Mouse (Mus musculus) heart, postnatal 0 days (tissue): ENCODE measurements around the gene Tnr. TPM values are rescaled to one million over a fixed set of nuclear protein-coding genes. Genes with fewer than 3 reads are reported as not detected.
A peak's percentile ranks its signal among the peaks of the same experiment; 100 is the strongest.

Experiments
- ATAC-seq: fragments of 200-750 bp; cut with Nextera tagmentation; 2 replicates; pipeline ENCODE4 v1.8.0; 2017; ENCODE audit warnings: low read depth, moderate number of reproducible peaks, moderate library complexity; ENCODE audit not compliant: insufficient read depth
- DNase-seq: peaks from one replicate; pipeline ENCODE4 v3.0.0-alpha.2; 2016; ENCODE audit warnings: low spot score
- H3K27ac ChIP-seq: fragments of 300-500 bp; sonication (generic); 2 replicates; pipeline ENCODE4 v1.5.1; 2014; ENCODE audit warnings: low read depth, mild to moderate bottlenecking
- H3K27me3 ChIP-seq: fragments of 300-500 bp; sonication (generic); 2 replicates; pipeline ENCODE4 v1.6.1; 2014; ENCODE audit warnings: low read length, mixed read lengths; ENCODE audit not compliant: control insufficient read depth, insufficient read depth
- H3K36me3 ChIP-seq: fragments of 300-500 bp; sonication (generic); replicated peaks from 2 replicates; pipeline ENCODE4 v1.6.1; 2014; ENCODE audit warnings: low read length, mixed read lengths; ENCODE audit not compliant: control insufficient read depth, insufficient read depth
- H3K4me1 ChIP-seq: fragments of 300-500 bp; sonication (generic); 2 replicates; pipeline ENCODE4 v1.6.1; 2014; ENCODE audit warnings: antibody characterized with exemption; ENCODE audit not compliant: control insufficient read depth, insufficient read depth
- H3K4me2 ChIP-seq: fragments of 300-500 bp; sonication (generic); 2 replicates; pipeline ENCODE4 v1.6.1; 2014; ENCODE audit warnings: low read depth, mild to moderate bottlenecking, low read length, moderate library complexity
- H3K4me3 ChIP-seq: fragments of 300-500 bp; sonication (generic); 2 replicates; pipeline ENCODE4 v1.5.1; 2014; ENCODE audit warnings: low read depth, low read length
- H3K9ac ChIP-seq: fragments of 300-500 bp; sonication (generic); replicated peaks from 2 replicates; pipeline ENCODE4 v1.6.1; 2014; ENCODE audit warnings: low read depth, low read length, mixed read lengths
- H3K9me3 ChIP-seq: fragments of 300-500 bp; sonication (generic); replicated peaks from 2 replicates; pipeline ENCODE4 v1.6.1; 2016; ENCODE audit warnings: low read length; ENCODE audit not compliant: control insufficient read depth
- CTCF ChIP-seq: IDR thresholded peaks from 2 replicates; pipeline ENCODE4 v1.5.1; 2016; ENCODE audit warnings: antibody characterized with exemption, control low read depth, low read depth
- EP300 ChIP-seq: IDR thresholded peaks from 2 replicates; pipeline ENCODE4 v1.6.1; 2016; ENCODE audit warnings: antibody characterized with exemption, low read depth
- WGBS: fragments of 180-500 bp; shearing (Covaris S2); extraction: QIAGEN DNeasy Blood & Tissue Kit; methylation state at CpG from one replicate; pipeline ENCODE4 v1.1.7; 2014; 5-methylcytosine and 5-hydroxymethylcytosine counted together
- polyA plus RNA-seq: library from polyadenylated mRNA; unstranded; fragments of >200 nt; fragmentation: Nextera tagmentation; extraction: Ambion mirVana; gene quantifications from 2 replicates; pipeline ENCODE4 v1.2.1, GENCODE M21; 2015
- total RNA-seq: library from RNA; depleted of rRNA; stranded (reverse); fragments of >200 nt; gene quantifications from 2 replicates; pipeline ENCODE4 v1.2.3, GENCODE M21; 2014; ENCODE audit warnings: low replicate concordance

Tnr gene
- total and polyA plus RNA-seq, 2 experiments from 2014 or later = 0.04 to 0.08 TPM

GRCm38 (mm10) chr1:159499806-159500460 lies 23.6 kb upstream of the Tnr start:
- no peaks in the 10 kb centered on the region for H3K36me3 ChIP-seq
- H3K9ac ChIP-seq = no peak overlapping the region
- 0 out of 2 replicates have a peak, but pooled peaks cover 2% of the 10 kb centered on the region for H3K4me1 ChIP-seq
- no peaks in the 10 kb centered on the region for H3K27me3 ChIP-seq
- H3K4me2 ChIP-seq = no peak overlapping the region
- no peak overlapping the region for H3K27ac ChIP-seq
- H3K4me3 ChIP-seq = no peak overlapping the region
- DNase-seq (no peak), ATAC-seq (no peak)
- no peak for TF ChIP-seq EP300
- no peak for TF ChIP-seq CTCF
- H3K9me3 ChIP-seq = no peaks in the 10 kb centered on the region
- 77% methylated on average over 4 of the region's 4 CpGs for WGBS

- ATAC-seq = no peak
- Histone ChIP-seq H3K27ac (no peak overlapping the region), H3K9me3 (no peaks in the 10 kb centered on the region), H3K9ac (no peak overlapping the region), H3K4me2 (no peak overlapping the region), H3K27me3 (no peaks in the 10 kb centered on the region), H3K4me1 (no peaks in the 10 kb centered on the region), H3K4me3 (no peak overlapping the region), H3K36me3 (no peaks in the 10 kb centered on the region)
- 77% methylated on average over 4 of the region's 4 CpGs for WGBS
- TF ChIP-seq EP300 (no peak), CTCF (no peak)
- no peak for DNase-seq
These were observed 21.7 kb upstream of the Tnr start for GRCm38 (mm10) chr1:159501911-159502310.

DNA sequence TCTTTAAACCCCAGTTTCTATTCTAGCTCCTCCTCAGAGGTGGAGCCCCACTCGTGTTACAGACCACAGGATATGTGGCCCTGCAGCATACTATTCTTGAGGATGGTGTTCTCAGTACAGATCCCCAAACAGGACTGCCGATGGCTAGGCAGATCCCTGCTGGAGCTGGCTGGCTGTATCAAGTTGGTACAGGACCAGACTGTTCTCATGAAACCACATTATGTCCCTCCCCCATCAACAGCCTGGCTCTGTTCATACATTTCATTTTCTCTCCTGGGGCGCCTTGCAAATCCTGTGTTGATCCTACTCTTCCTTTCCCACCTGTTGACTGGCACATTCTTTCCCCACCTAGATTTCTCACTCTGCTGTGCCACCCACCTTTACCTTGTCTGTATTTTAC lies 12.9 kb upstream of the Tnr start:
- TF ChIP-seq CTCF (no peak), EP300 (no peak)
- ATAC-seq (no peak), DNase-seq (no peak)
- H3K4me1 ChIP-seq = no peaks in the 10 kb centered on the region
- H3K9me3 ChIP-seq = no peaks in the 10 kb centered on the region
- WGBS = 69% methylated on average over 3 of the region's 3 CpGs
- H3K4me3 ChIP-seq = no peak overlapping the region
- no peak overlapping the region for H3K9ac ChIP-seq
- no peak overlapping the region for H3K27ac ChIP-seq
- H3K36me3 ChIP-seq = no peaks in the 10 kb centered on the region
- H3K27me3 ChIP-seq = no peaks in the 10 kb centered on the region
- H3K4me2 ChIP-seq = no peak overlapping the region

DNA sequence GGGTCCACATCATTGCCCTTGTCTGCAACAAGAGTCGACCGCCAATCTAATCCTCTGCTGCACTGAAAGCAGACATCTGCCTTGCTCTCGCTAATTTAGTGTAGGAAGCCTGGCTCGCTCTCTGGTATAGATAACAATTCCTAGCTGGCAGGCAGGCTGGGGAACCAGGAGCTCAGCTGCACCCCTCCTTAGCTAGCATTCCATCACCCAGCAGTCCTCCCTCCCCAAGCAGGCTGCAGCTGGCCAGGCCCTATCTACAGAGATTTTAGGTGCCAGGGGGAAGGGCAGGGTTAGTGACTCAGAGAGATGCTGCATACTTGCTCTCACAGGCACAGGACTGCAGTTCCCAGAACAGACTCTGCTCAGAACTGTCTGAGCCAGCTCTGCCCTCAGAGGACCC lies 5.9 kb upstream of the Tnr start:
- H3K27ac ChIP-seq = 0 out of 2 replicates have a peak overlapping the region, but pooled peaks have one; percentile 19
- WGBS = 7% methylated on average over 4 of the region's 4 CpGs
- no peaks in the 10 kb centered on the region for H3K36me3 ChIP-seq
- H3K9ac ChIP-seq = no peak overlapping the region
- H3K4me1 ChIP-seq = 0 out of 2 replicates have a peak, but pooled peaks cover 5% of the 10 kb centered on the region
- H3K4me2 ChIP-seq = peak overlapping the region; percentile 30
- TF ChIP-seq EP300 (peak; percentile 56; the same call in 1 of the 2 replicates), CTCF (no peak)
- no peaks in the 10 kb centered on the region for H3K27me3 ChIP-seq
- DNase-seq = peak; percentile 67
- ATAC-seq = peak; percentile 97
- no peaks in the 10 kb centered on the region for H3K9me3 ChIP-seq
- H3K4me3 ChIP-seq = no peak overlapping the region

DNA sequence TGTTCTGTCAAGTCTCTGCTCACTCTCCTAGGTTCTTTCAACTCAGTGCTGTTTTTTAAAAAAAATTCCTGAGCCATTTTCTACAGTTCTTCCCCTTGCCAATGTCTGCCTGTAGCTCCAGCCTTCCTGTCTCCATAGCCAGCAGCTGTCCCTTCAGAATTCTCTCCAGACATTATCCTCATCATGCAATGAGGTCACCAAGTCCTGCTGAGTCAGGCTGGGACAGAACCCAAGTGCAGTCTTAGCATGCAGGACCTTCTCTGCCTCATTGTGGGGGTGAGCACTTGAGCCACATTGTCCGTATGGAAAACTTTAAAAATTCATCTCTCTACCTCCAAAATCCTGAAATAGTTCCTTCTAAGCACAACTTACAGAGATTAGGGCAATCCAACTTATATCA lies 4.4 kb upstream of the Tnr start:
- WGBS = 41% methylated on average over 1 of the region's 1 CpGs
- H3K36me3 ChIP-seq = no peaks in the 10 kb centered on the region
- H3K27ac ChIP-seq = no peak overlapping the region
- DNase-seq (no peak), ATAC-seq (no peak)
- TF ChIP-seq CTCF (no peak), EP300 (no peak)
- no peak overlapping the region for H3K4me2 ChIP-seq
- peaks cover 3% of the 10 kb centered on the region; the same call in 1 of the 2 replicates for H3K27me3 ChIP-seq
- H3K4me3 ChIP-seq = no peak overlapping the region
- H3K9me3 ChIP-seq = no peaks in the 10 kb centered on the region
- no peak overlapping the region for H3K9ac ChIP-seq
- 0 out of 2 replicates have a peak, but pooled peaks cover 5% of the 10 kb centered on the region for H3K4me1 ChIP-seq

- ATAC-seq = no peak
- 52% methylated on average over 2 of the region's 2 CpGs for WGBS
- peaks cover 11% of the 10 kb centered on the region for H3K27me3 ChIP-seq
These were observed 500 bp upstream of the Tnr start for GRCm38 (mm10) chr1:159523069-159523468.

More at GRCm38 (mm10) chr1:159523069-159523468, 500 bp upstream of the Tnr start:
- Histone ChIP-seq H3K9ac (no peak overlapping the region), H3K4me3 (no peak overlapping the region), H3K27ac (no peak overlapping the region), H3K4me1 (no peaks in the 10 kb centered on the region), H3K9me3 (no peaks in the 10 kb centered on the region), H3K4me2 (no peak overlapping the region), H3K36me3 (no peaks in the 10 kb centered on the region)
- no peak for TF ChIP-seq CTCF
- no peak for TF ChIP-seq EP300
- DNase-seq = no peak
